Mouse (Mus musculus) adrenal gland, postnatal 10 days (tissue): ENCODE data around the gene Gstm3. TPM values are rescaled to one million over a fixed set of nuclear protein-coding genes. Genes with fewer than 3 reads are reported as not detected.
"Not testable (repeated sequence)": the region's sequence is repeated elsewhere in the genome, so short reads cannot be mapped to it uniquely, and the experiment has no call there.

ENCODE experiments used
- DNase-seq: peaks from one replicate; pipeline ENCODE4 v3.0.0; 2021; ENCODE audit warnings: mixed read lengths
- long read RNA-seq, 2 experiments: library from polyadenylated mRNA; stranded (forward); transcript quantifications; one replicate each; pipeline ENCODE4 v2.0.0; 2021
- total RNA-seq, 2 experiments: library from RNA; stranded (reverse); gene quantifications; 2 replicates each; pipeline ENCODE4 v1.2.3; 2021

Gstm3 gene
- total RNA-seq: under 1 TPM; 0.39 to 0.51 TPM
- long read RNA-seq, experiment 1, partial matches to known transcripts: 0 of 1 reads
- long read RNA-seq, experiment 1, other reads (novel, unspliced or antisense): 0 of 1 reads
- long read RNA-seq, experiment 2: 0 reads

DNA sequence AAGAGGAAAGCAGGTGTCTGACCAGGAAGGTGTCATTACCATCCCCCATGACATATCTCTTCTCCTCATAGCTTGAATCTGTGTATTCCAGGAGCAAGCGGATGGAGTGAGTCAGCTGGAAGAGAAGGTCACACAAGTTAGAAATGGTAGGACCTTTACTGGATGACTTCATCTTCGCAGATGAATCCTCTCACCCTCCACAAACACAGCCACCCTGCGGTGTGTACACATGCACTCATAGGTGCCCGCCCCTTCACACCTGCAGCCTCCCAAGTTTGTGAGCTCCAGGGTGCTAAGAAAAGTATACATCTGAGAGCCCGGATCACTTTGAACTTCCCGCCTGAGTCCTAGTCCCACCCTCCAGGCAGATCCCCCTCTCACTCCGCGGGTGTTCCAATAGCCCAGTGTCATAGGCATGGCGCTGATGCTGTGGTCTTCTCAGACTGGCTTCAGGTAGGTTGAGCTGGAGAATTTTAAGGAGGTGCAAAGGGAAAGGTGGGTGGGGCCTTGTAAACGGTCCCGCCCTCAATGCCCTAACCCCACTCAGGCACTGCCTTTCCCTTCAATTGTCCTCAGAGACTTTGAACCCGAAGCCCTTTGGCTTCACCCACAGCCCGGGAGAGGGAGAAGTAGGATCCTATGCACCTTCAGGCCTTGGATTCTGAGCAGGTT is at the start of gene Gstm3:
Gene Gstm3, minus strand, starts transcription at position 560 of the 672 bp plus-strand sequence.
- DNase-seq: no peak

DNA sequence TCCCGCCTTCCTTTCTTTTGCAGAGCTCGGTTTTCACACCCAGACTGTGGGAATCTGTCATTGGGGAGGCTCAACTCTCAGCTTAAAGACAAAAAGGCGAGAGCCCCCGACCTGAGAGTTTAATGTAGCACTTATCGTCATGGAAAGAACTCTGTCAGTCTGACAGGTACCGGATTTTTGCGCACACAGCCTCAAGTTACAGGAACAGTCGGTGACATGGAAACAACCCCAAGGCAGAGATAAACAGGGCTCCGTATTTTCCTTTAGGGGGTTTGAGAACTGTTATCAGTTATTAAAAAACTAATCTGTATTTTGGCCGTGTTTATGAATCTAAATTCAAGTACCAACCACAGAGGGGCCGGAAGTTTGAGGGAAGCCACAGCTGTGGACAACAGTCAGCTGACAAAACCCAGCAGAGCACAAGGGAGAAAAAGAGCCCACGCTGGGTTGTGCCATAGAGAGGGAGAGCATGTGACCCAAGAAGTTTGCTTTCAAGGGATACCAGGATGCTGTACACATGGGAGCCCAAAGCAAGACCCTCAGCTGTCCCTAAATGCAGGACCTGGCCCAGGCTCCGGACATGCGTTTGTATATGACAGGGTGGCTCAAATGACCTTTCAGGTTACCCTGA is 49.2 kb upstream of the Gstm3 start:
- DNase-seq: no peak

DNA sequence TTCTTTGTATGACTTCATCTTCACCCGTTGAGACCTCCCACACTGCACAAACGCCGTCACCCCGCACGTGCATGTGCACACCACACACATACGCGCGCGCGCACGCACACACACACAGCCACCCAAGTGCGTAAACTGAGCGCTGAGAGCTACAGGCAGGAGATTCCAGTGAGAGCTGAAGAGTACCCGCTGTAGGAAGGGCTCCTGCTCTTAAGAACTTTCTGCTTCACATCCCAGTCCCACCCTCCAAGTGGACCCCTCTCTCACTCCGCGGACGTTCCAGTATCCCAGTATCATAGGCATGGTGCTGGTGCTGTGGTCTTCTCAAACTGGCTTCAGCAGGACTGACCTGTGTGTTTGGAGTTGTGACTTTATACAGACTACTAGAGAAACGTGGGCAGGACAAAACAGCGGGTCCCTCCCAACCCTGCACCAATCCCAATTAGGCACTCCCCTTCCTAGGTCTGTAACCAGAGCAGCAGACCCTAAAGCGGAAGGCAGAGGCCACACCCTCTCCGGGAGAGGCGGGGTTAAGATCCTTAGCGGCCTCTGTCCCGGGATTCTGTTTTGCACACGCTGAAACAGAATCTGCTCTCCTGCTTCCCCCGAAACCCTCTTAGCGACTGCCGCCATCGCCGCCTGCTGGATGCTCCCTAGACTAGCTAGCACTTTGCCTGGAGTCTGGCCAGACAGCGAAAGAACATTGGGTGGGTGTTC is 48.5 kb upstream of the Gstm3 start, which contains the start of gene Gstm1:
Gene Gstm1, minus strand, starts transcription at position 501 of the 717 bp plus-strand sequence.
- peak; percentile 94 for DNase-seq

DNA sequence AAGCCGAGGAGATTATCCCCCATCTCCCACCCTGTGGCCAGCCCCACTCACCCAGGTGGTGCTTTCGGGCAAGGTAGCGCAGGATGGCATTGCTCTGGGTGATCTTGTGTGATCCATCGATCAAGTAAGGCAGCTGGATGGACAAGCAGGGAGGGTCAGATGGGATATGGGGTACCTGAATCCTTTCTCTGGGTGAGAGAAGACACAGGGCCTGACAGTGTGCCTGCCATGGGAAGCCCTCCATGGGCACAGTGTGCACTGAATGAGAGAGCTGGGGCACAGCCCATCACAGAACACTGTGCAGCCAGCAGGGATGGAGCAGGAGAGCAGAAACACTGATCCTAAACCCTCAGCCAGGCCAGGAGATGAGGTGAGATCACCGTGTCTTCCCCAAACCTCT is 47.4 kb upstream of the Gstm3 start:
- DNase-seq: not testable (repeated sequence)

DNA sequence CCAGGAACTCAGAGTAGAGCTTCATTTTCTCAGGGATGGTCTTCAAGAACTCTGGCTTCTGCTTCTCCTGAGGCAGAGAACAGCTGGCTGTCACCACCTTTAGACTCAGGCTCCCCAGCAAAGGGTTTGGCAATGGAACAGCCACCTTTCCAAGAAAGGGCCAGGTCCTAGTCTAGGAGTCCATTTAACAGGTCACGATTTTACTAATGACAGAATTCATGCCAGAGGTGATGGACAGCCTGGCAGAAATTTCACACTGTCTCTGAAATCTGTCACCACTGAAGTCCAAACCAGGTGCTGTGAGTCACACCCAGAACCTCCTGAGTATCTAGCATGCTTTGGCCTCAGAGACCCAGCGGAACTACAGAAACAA is 45.9 kb upstream of the Gstm3 start:
- DNase-seq: no peak

DNA sequence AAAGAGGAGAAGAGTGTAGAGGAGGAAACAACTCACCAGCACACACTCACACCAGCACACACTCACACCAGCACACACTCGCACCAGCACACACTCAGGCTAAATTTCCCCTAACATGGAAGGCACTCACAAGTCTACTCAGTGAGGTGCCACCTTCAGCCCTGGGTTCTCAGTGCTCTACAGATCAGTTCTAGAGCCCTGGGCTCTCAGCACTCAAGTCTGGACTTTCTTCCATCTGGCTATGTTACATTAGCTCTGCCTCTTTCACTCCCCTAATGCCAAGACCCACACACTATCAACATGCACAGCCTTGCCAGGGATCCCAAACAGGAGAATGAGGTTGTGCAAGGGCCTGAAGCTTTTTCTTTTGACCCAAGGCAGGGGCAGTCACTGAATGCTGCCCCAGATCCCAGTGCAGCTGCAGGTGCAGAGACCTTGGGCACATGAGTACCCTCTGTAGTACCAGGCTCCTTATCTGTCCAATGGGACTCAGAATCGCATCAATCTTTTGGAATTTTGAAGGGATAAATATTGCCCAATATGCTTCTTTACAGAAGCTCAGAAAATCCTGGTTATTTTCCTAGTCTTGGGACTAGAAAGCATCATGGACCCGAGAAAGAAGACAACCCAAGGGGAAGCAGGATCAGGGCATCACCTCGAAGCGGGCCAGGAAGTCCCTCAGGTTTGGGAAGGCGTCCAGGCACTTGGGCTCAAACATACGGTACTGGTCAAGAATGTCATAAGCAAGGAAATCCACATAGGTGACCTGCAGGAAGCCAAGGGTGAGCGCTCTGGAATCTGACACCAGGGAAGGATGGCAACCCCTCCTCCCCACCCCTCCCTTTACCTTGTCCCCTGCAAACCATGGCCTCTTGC is 45.3 kb upstream of the Gstm3 start:
- peak; percentile 14 for DNase-seq

DNA sequence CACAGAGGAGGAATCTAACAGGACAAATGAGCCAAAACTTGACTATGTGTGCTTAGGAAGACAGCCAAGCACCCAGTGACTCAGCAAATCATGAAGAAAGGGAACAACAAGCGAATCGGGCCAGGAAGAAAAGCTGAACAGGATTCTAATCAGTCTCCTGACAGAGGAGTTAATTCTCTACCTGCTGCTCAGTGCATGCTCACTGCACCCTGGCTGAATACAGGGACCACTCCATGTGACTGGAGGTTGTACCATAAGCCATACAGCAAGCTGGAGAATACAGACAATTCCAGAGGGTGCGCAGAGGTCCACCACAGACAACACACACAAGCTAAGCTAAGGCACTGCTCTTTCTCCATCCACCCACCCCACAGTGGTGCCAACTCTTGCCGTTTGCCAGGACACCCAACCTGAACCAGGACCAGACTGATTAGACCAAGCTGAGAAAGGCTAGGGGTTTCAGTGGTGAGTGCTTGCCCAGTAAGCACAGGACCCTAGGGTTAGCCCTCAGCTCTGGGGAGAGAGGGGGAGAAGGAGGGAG is 44.3 kb upstream of the Gstm3 start:
- peak; percentile 71 for DNase-seq

DNA sequence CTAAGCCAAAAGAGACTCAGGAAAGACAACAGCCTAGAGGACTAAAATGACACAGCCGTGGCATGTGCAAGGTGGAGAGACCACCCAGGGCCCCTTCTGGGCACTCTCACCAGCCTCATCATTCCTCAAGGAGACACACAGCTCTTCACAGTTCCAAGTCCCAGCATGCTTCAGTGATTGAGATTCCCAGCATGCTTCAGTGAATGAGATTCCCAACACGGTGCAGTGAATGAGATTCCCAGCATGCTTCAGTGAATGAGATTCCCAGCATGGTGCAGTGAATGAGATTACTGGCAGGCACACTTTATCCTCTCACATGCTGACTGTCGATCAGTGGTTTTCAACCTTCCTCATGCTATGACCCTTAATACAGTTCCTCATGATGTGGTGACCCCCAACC is 42.5 kb upstream of the Gstm3 start:
- DNase-seq: no peak

DNA sequence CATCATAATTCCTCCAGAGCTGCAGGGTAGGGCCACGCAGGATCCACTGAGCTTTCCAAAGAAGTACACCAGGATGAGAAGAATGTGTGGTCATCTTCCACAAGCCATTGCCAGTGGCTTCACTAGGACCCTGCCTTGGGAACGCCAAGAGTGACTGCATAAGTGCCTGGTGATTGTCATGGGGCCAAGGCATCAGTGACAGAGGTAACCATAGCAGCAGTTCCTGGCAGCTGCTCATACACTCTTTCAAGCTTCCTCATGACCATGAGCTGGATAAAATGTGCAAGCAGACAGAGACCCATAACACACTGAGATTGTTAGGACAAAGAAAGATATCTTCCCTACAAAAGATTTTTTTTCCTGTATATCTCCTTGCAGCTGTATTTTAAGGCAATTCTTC is 41.2 kb upstream of the Gstm3 start:
- peak; percentile 64 for DNase-seq

DNA sequence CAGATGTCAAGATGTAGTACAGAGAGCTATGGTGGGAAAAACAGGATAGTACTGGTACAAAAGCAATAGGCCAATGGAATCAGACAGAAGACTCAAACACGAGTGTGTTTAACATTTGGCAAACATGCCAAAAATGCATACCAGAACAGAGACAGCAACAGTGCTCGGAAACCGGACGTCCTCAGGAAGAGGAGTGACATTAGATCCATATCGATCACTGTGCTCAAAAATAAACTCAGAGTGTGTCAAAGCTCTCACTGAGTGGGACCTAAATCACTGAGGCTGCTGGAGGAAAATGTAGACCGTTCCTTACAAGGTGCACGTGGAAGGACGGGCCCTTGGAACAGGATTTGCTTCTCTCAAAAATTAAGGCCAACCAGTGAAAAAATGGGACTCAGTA is 32.9 kb upstream of the Gstm3 start:
- no peak for DNase-seq

DNA sequence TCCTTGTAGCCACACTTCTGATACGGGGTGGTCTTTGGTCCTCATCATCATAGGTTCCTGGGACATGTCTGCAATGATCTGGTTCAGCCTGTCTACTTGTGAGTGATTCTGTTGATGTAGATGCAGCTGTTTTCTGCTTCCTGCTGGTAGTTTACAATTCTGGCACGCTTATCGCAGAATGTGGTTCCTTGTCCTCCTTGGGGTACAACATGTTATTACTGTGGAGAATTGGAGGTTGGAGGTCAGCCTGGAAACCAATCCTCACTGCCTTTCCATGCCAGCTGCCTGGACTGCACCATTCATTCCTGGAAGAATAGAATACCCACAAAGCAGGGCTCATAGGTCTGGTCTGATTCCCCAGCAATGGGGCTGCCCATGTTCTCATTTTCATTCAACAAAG is 30.4 kb upstream of the Gstm3 start:
- no peak for DNase-seq

DNA sequence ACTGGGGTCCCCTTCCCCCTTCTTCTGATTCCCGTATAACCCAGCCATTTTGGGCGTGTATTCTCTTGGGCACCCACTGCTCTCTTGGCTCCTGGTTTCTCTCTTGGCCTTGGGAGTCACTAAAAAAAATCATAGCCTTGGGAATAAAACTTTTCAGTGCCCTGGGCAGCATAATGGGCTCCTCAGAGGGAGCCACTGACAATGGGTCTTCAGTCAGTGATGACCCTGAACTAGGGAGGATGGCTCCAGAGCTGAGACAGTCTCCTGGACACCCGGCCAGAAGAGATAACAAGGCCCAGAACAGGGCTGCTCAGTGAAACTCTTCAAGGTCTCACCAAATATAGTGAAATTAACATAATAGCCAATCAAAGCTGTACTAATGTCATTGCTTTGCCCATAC is 29.5 kb upstream of the Gstm3 start:
- DNase-seq: no peak

DNA sequence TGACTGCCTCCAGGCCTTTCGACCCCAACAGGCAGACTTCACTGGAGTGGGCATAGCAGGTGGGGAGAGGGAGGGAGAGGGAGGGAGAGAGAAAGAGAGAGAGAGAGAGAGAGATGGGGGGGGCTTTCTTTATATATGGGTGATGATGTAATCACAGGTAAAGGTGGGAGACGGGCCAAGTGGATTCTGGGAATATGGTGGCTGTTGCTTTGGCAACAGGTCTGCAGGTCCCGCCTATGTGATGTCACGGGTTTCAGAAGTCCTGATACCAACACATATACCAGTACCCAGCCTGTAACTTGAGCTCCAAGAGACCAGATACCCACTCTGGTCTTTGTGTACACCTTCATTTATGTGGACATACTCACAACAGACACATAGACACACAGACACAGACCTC is 27.5 kb upstream of the Gstm3 start:
- no peak for DNase-seq

DNA sequence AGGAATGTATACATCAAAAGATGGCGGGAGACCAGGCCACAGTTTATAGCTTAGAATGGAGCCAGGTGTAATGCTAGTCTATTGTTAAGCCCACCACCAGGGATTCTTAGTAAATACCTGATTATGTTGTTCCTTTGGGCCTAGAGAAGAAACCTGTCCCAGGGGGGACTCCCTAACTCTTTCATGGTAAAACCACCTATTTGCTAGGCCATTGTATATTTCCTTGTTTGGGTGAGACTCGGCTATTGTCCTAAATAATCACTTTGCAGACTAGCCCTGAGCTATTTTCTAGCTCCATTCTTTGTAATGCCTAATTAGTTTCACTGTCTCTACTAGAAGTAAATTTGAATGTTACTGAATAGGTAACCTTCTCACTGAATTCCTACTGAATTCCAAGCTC is 26.9 kb upstream of the Gstm3 start:
- DNase-seq: not testable (repeated sequence)

DNA sequence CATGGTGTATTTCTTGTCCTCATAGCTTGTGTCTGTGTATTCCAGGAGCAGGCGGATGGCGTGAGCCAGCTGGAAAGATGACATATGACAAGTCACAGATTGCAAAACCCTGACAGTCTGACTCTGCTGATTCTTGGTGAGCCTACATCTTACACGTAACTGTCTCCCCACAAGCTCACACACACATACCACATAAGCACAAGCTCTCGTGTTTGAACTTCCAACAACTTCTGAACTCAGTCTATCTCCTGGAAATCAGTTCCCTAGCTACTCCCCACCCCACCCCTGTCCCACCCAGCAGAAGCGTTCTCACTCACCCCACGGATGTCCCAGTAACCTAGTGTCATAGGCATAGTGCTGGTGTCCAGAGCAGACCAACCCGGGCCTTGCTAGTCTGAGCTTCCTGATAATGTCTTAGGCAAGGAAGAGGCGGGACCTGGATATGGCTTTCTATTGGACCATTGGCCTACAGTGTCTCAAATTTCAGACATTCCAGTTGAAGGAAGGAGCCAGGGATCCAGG is 17.0 kb upstream of the Gstm3 start, which contains the start of gene Gstm2:
Gene Gstm2, minus strand, starts transcription at position 413 of the 522 bp plus-strand sequence.
- peak; percentile 70 for DNase-seq

DNA sequence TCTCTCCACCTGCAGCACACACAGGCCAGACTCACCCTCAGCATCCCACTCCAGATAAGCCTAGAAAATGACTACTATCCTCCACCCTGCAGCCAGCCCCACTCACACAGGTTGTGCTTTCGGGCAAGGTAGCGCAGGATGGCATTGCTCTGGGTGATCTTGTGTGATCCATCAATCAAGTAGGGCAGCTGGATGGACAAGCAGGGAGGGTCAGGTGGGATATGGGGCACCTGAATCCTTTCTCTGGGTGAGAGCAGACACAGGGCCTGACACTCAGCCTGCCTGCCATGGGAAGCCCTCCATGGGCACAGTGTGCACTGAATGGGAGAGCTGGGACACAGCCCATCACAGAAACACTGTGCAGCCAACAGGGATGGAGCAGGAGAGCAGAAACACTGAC is 16.1 kb upstream of the Gstm3 start:
- DNase-seq: not testable (repeated sequence)

DNA sequence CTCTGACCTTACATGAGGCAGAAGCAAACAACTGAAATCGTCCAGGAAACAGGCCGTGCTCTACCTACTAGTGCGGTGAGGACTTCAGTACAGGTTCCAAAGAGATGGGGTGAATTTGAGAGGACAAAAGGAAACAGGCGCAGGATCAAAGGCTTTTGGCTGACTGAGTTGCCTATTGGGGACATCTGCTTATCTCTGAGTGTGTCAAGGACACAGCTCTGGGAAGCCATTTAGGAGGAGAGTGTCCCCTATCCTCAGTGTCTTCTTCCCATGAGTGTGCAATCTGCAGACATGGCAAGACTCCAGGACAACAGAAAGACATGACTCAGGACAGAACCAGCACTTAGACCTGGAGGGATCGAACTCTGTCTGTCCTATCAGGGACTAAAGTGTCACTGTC is 15.4 kb upstream of the Gstm3 start:
- DNase-seq: peak; percentile 30

DNA sequence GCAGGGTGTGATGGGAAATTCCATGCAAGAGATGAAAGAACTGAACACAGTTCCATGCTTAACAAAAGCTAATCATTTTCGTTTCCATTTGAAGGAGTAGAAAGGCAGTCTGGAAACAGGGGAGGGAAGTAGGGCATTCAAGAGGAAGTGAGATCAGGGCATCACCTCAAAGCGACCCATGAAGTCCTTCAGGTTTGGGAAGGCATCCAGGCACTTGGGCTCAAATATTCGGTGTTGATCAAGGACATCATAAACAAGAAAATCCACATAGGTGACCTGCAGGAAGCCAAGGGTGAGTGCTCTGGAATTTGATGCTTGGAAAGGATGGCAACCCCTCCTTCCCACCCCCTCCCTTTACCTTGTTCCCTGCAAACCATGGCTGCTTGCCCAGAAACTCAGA is 14.7 kb upstream of the Gstm3 start:
- DNase-seq: no peak

DNA sequence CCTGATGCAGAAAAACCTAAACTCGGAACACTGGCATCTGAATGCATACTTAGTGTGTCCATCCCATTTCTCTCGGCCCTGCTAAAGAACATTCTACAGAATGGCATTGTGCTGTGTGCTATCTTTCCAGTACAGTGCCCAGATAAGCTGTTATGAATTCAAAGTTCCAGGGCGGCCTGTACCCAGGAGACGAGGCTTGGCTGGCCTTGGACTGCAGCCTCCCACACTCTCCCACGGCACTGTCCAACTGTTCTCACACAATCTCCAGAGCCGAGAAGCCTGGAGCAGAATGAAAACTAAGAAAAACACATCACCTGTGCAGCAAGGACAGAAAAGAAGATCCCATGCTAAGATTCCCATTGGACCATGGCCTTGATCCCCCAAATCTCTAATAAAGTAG is 13.6 kb upstream of the Gstm3 start:
- peak; percentile 57 for DNase-seq

DNA sequence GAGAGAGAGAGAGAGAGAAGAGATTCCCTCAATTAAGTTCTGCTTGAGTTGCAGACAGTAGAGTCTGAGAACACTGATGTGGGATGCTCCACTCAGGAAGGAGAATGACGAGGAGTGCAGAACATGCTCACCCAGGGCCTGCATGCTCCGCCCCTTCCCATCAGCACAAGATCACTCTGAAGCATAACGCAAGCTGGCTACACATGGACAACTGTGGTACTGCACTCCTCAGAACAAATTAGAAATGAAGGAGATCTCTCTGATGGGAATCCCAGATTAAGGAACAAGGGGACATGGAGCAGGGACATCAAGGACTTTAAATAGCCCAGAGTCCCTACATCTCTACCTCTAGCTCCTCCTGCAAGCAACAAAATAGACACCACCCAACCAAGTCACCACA is 12.2 kb upstream of the Gstm3 start:
- DNase-seq: no peak

DNA sequence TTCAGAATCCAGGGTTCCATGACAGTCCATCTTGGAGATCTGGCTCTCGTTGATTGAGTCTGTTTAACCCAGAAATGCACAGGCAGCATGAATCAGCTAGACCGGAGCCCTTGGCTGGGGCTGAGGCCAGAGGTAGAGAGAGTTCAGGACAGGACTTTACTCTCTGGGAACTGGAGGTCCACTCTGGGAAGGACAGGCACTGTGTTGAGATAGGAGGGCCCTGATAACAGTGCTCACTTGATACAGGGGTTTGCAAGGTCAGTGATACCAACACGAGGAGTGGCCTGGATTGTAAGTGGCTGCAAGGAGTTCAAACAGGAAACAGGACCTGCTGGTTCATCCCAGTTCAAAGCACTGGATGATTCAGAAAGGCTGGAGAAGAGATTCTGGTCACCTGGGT is 8.6 kb upstream of the Gstm3 start:
- DNase-seq: no peak

DNA sequence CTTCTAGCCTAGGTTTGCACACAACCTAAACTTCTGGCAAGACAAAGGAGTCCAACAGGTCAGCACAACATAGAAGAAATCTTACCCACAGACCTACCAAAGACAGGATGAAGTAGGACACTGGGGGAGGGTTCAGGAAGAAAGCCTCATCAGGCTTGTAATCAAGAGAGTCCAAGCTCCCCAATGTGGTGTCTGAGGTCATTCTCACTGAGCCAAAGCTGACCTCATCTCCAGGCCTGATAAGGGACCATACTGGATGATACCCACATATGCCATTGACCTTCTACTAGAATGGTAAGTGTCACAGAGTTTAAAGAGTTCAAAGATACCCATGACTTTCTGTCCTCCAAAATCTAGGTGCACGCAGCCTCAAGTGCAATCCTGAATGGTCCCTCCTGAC is 5.2 kb upstream of the Gstm3 start:
- DNase-seq: no peak
